Mouse (Mus musculus): ENCODE data around the gene Vcp.

- TF ChIP-seq EP300 (IDR thresholded peaks at IDR 0.05; ENCODE audit: low read depth) (no peak), CTCF (IDR thresholded peaks at IDR 0.05; ENCODE audit: low read depth) (no peak)
Observed at GRCm38 (mm10) chr4:43045659-43046302, 45.5 kb upstream of the Vcp start, which contains the start of gene Fam214b.

Data from liver, embryonic 14.5 days (tissue).